Mouse (Mus musculus): ENCODE results near the gene Ankrd31.

The Ankrd31 gene

DNA sequence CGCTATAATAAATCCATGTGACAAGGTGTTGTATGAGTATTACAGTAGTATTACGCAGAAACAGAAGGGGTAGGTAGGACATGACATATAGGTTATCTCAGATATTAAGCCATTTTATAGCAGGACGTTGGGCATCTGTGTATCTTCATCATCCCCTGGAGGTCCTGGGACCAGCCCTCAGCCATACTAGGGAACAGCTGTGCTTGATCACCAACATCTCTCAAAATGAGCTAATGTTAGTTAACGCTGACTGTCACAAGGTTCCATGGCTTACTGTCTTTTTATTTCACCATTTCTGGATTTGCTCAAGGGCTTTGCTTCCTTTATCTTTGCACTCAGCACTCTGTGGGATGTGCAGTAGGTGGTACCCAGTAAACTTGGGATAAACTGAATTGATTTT, 197.7 kb downstream of the Ankrd31 start:
- DNase-seq = no peak

DNA sequence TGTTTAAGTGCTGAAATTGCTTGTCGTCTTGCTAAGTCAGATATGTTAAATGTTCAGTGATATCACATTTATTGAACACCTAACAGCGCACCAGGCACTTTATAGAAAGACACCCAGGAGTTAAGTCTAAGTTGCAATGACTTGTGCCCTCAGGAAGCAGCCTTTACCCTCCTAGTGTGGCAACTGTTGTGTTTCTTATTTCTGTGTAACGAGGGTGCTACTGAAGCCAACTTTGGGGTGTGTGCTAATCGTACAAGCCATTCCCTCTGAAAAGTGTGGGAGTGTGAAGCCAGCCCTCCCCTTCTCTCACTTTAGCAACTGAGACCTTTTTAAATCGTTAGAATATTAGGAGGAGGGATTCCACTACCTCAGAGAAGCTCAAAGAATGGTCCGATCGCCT, 199.7 kb downstream of the Ankrd31 start:
- no peak for DNase-seq

DNA sequence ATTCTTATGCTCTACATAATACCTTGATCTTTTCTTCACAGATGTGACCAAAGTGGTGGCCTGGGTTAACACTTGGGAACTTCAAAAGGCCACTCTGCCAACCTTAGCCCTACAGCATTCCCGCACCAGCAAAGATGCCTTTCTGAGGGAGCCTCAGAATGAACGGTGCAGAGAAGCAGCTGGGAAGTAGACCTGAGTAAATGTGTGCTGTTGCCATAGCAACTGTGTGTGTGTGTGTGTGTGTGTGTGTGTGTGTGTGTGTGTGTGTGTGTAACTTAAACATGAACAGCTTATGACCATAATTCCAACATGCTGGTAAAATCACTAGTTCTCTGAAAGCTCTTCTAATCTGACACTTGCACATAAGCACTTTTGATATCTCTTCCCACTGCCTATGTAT, 203.8 kb downstream of the Ankrd31 start:
- DNase-seq = no peak

DNA sequence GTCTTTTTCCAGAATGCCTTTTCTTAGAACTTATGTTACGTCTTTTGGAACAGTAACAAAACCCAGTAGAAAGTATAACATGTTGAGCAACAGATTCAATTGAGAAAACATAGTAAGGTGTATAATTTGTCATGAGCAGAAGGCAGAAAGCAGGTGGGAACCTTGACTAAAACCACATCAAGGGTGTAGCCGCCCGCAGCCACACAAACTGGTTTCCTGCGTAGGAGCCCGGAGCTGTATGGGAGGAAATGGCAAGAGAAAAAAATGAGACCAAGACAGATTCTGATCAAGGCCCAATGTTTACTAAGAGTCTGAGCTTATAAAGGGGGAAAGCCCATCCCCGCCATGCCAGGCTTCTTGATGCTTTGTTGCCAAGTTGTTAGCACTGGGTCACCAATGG, 208.4 kb downstream of the Ankrd31 start:
- DNase-seq = no peak
